Mouse (Mus musculus) thymus, postnatal 36 days (tissue): ENCODE results near the gene Tfpi2.

Source experiments
- DNase-seq, 2 experiments: peaks; one replicate each; pipeline ENCODE4 v3.0.0; 2022; ENCODE audit warnings: mixed read lengths in 2 of 2

Gene Tfpi2

GRCm38 (mm10) chr6:3988750-3989149 is at the start of gene Tfpi2:
Tfpi2 (minus strand) TSS chr6:3988919.
- DNase-seq: no peak

- no peak for DNase-seq
Measured at GRCm38 (mm10) chr6:4030956-4031355, 42.2 kb upstream of the Tfpi2 start.

- no peak for DNase-seq
Measured at GRCm38 (mm10) chr6:4026367-4026766, 37.6 kb upstream of the Tfpi2 start.

DNA sequence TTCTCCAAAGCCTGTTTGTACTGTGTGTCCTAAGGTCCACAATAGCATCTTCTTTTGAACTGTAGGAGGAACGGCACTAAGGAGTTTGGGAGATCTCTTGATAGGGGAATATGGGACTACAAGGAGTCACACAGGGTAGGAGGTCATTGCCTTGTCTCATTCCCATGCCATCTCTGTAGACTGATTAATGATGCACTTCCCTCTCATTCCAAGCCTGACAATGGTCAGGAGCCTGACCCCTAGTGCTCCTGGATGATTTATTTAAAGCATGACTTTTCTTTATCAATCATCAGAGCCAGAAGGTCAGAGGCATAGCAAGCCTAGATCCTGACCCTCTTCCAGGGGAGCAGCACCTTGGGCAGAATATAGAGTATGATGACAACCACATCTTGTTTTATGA is 33.9 kb upstream of the Tfpi2 start:
- DNase-seq: no peak

DNA sequence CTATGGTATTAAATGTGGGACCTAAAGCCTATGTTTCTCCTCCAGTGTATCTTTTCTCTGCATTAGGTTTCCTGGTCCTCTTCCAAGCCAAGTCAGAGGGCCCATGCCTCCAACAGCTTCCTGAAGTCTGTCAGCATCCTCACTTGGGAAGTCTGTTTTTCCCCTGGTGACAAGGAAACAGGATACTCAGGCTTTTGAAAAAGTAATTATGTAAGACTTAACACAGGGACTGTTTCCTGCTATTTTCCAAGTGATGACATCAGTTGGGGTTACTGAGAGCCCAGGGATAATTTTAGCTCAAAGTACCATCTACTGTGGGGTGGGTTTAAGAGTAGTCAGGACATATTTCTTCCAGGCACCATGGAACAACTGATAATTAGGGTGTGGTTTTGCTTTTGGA is 20.8 kb upstream of the Tfpi2 start:
- DNase-seq: no peak

GRCm38 (mm10) chr6:4008501-4009040 is 19.9 kb upstream of the Tfpi2 start:
- no peak for DNase-seq

DNA sequence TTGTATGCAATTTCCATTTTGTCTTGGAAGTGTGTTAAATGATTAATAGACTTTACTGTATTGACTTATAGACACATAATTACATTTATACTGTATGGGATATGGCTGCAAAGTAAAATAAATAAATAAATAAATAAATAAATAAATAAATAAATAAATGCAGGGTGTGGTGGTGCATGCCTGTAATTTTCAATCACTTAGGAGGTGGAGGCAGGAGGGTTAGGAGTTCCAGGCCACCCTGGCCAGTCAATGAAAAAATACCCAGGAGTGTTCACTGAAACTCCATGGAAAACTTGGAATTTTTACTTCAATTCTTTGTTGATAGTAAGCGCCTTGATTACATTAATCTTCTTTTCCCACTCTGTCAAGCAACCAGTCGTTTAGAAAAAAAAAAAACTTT is 16.1 kb upstream of the Tfpi2 start:
- DNase-seq: no peak

DNA sequence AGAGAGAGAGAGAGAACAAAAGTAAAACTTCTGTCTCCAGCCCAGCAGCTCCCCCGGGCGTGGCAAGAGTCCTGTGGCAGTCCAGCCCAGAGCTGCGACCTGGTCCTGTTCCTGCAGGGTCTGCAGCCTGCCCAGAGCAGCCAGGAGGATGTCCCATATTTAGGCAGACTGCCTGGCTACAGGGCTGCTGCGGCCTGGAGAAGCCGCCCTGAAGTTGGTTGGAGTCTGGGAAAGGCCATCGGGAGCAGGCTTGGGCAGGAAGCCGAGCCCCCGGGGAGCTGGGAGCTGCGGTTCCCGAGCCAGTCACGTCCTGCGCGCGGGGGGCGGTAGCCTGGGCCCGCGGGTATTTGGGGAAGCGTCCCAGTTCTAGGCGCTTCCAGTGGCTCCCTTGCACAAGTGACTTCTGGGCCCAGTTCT is 15.2 kb upstream of the Tfpi2 start, which contains the start of gene Gng11:
TSS of gene Gng11 (plus strand) at position 15 of the 417 bp plus-strand sequence.
- peak in 1 of 2 experiments; percentile 3 for DNase-seq

DNA sequence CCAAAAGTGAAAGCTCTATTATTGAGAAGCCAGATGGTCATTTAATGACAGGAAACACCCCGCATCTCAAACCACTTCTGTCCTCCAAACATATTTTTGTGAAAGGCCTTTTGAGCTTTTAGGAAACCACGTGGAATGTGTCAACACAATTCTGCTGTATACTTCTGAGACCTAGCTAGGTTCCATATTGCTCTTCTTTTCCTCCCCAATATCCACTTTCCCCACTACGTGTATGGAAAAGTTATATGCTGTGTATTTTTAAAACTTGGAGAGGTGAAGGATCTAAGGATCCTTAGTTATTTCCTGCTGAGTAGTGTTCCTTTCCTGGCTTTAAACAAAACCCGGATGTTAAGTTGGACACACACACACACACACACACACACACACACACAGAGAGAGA is 14.7 kb upstream of the Tfpi2 start:
- no peak for DNase-seq

- DNase-seq: no peak
Measured at GRCm38 (mm10) chr6:4000716-4001115, 12.0 kb upstream of the Tfpi2 start.

DNA sequence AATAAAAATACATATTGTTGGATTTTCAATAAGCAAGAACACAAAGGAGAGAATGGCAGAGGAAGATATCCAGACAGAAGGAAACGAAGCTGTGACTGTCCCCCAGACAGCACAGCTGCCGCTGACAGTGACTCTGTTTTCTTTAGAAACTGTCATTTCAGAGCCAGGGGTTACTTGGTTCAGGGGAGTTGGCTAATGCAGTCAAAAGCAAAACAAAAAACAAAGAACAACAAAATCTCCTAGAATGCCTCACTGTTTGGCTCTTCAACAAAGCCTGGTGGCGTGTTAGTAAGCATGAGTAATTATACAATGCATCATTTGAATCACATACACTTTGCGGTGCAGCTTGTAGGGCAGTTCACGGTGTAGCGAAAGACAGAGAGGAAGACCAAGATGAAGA is 10.6 kb upstream of the Tfpi2 start:
- no peak for DNase-seq

- no peak for DNase-seq
Measured at GRCm38 (mm10) chr6:3998089-3998488, 9.4 kb upstream of the Tfpi2 start.

GRCm38 (mm10) chr6:3993492-3993891 is 4.8 kb upstream of the Tfpi2 start, which contains the start of gene Gngt1:
Gngt1 (plus strand) TSS chr6:3993792.
- no peak for DNase-seq

DNA sequence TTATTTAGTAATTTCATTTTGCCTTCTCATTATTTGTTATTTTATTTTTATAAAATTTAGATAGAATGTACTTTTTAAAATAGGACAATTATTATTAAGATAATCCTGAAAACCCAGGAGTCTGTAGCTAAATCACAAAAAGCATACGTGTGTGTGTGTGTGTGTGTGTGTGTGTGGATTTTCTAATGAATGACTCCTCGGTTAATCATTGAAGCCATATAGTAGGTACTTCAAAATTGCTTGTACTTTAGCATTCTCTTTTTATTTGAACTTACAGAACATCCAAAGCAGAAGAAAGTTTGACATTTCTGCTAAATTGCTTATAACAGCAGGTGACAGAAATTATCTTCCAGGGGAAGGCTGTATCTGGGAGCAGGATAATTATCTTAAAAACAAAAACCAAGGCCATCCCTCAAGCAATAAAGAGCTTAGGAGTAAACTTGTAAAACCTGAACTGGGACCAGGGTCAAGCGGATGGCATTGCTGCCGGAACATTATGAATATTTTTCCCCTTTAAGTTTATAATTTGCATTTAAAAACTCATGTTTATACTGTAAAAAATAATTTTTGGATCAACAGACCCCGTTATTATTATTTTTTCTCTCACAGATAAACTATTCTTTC is 5.9 kb downstream of the Tfpi2 start:
- no peak for DNase-seq

GRCm38 (mm10) chr6:3973679-3974078 is 15.0 kb downstream of the Tfpi2 start:
- no peak for DNase-seq

DNA sequence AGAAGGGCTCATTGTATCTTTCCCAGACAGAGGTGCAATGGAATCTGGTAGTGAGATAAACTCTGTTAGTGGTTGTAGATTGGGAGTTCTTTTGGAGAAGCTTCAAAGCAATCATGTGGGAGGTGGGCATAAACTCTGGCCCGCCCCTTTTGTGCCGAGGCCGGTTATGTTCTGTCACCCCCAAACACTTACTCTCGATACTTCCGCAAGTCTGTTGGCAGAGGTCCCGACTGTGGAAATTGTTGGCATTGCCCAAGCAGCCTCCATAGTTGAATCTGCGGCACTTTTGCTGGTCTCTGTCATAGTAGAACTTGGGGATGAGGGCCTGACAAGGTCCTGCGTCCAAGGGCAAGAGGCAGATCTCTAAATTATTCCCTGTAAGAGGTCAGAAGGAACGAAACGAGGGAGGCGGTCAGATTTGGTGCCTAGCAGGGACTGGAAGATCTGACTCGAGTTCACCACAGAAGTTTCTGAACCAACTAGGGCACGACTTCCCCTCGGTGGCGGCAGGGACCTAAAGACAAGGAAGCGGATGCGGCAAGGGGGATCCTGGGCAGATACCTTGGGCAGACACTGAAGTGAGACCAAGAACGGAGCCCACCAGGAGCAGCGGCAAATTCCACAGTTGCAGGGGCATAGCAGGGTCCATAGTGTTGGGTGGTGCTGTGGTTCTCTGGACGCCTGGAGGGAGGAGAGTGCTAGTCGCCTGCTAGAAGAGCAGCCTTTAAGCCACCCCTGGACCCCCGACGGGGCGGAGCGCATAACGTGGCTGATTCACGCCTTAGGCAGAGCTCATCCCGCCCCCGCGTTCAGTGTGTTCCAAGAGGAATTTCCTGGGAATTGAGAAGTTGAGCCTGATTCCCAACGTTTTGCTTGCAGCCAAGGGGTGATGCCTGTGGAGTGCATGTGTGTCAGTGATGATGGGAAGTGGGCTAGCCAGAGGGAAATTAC is 20.8 kb downstream of the Tfpi2 start:
- DNase-seq: no peak

DNA sequence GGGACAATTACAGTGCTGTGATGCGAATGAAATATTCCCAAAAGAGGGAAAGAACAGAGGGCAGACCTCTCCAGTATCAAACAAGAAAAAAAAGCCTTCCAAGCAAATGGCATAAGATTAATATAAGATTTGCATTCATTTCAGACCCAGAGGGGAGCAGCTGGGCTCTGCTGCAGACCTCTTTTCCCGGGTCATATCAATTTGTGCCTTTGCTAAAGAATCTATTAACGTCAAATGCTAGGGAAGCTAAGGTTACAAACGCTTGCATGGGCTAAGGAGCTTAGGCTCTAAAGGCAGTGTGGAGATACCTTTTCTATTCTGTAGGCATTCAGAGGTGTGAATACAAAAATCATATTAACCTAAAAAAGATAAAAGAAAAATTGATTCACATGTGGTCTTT is 33.8 kb downstream of the Tfpi2 start:
- no peak for DNase-seq

DNA sequence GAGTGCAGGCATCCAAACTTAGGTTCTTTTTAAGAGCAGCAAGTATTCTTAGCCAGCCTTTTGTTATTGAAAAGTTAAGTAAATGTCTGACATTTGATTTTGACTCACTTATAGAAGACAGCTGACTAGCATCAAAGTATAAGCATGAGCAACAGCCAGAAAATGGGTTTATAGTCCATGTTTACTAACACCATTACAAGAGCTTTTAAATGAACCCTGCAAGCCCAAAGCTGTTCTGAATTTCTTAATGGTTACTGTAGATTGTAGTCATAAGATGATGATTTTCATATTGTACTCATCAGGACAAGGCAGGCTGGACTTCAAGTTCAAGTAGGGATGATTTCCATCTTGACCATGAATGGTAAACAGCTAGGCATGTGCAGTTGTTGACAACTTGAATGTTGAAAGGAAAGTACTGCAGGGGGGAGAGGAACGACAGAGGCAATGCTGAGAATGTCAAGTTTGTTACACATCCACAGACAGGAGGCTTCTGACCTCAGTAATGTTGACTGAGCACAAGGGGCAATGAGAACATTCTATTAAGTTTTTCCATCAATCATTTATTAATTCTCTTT is 52.5 kb downstream of the Tfpi2 start:
- no peak for DNase-seq

GRCm38 (mm10) chr6:3935606-3936005 is 53.1 kb downstream of the Tfpi2 start:
- no peak for DNase-seq

DNA sequence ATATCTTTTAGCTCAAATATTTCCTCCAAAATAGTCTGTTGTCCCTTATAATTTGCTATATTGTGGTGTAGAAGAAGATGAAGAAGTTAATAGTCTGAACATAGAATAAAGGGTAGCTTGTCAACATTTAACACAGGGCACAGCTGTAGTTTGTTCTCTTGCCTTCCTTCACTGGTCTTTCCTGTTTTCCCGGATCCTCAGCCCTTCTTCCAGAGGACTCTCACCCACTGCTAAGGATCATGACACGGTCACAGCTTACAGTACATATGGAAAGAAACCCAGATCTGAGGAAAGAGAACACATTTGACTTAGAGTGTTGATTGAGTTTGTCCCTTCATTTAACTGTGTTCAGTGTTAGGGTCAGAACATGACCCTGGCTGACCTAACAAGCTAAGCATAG is 53.7 kb downstream of the Tfpi2 start:
- no peak for DNase-seq

GRCm38 (mm10) chr6:3926140-3926539 is 62.6 kb downstream of the Tfpi2 start:
- DNase-seq: no peak

DNA sequence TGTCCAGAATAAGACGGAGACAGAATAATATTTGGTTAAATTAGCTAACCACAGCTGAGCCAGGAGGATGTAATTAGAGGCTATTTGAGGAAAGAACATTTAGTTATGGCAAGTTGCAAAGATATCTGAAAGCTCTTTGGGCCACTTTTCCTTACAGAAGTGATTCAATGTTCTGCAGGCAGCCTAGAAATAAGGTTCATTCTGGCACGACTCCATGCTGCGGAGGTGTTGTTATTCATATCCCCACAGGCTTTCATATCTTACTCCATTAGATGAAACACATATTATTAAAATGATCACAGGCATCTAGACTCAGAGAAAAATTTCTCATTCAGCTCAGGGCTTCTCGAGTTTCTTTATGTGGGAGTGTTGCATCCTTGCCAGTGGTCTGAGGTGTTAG is 65.8 kb downstream of the Tfpi2 start:
- DNase-seq: no peak

DNA sequence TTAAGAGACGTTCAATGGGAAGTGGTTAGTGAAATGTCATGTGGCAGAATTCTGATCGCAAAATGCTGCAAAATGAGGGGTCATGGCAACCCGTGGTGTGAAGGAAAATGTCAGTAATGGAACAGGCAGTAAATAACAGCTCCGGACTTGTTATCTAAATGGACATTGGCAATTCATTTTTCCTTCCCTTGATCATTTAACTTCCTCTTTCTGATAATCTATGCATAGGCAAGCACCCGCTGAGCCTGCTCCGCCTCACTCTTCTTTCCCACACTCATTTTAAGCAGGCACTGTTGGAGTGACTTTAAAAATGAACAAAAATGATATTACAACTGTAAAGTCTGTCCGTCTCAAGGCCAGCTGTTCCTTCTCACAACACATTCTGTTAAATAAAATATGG is 72.7 kb downstream of the Tfpi2 start:
- DNase-seq: no peak
